Mouse (Mus musculus) ES-E14 (cell line): ENCODE measurements at regions not wholly inside any gene's neighbourhood (a gene's known extent, or its start where the extent isn't known, plus 50 kb on each side); places are given as distances from the start of the nearest gene placed in this dataset.

Experiments used
- CHD2 ChIP-seq: IDR thresholded peaks from 2 replicates; pipeline ENCODE4 v1.6.1; 2014; ENCODE audit warnings: mild to moderate bottlenecking, low read depth, low read length, inconsistent platforms
- HCFC1 ChIP-seq: IDR thresholded peaks from 2 replicates; pipeline ENCODE4 v1.6.1; 2012; ENCODE audit warnings: low read length, inconsistent platforms, borderline replicate concordance; ENCODE audit not compliant: insufficient read depth
- MAFK ChIP-seq: IDR thresholded peaks from 2 replicates; pipeline ENCODE4 v1.6.1; 2014; ENCODE audit warnings: mild to moderate bottlenecking, low read depth, low read length, inconsistent platforms; ENCODE audit not compliant: insufficient read depth
- ZC3H11A ChIP-seq: IDR thresholded peaks from 2 replicates; pipeline ENCODE4 v1.6.1; 2012; ENCODE audit warnings: low read depth, mild to moderate bottlenecking, inconsistent platforms, low read length, borderline replicate concordance
- ZNF384 ChIP-seq: IDR thresholded peaks from 2 replicates; pipeline ENCODE4 v1.6.1; 2012; ENCODE audit warnings: low read depth, low read length, inconsistent platforms

GRCm38 (mm10) chr9:27692751-27693150, 97.8 kb upstream of the Opcml start:
- TF ChIP-seq ZC3H11A: no peak
- TF ChIP-seq ZNF384: no peak
- no peak for TF ChIP-seq MAFK
- no peak for TF ChIP-seq HCFC1
- TF ChIP-seq CHD2: no peak
